Mouse (Mus musculus): ENCODE data around the gene Tanc2. TPM values are rescaled to one million over a fixed set of nuclear protein-coding genes. Genes with fewer than 3 reads are reported as not detected.
A peak's percentile ranks its signal among the peaks of the same experiment; 100 is the strongest.

Gene Tanc2
- 15.2 and 18.8 TPM in 2 replicates for polyA plus RNA-seq (2012; rRNA removed)

DNA sequence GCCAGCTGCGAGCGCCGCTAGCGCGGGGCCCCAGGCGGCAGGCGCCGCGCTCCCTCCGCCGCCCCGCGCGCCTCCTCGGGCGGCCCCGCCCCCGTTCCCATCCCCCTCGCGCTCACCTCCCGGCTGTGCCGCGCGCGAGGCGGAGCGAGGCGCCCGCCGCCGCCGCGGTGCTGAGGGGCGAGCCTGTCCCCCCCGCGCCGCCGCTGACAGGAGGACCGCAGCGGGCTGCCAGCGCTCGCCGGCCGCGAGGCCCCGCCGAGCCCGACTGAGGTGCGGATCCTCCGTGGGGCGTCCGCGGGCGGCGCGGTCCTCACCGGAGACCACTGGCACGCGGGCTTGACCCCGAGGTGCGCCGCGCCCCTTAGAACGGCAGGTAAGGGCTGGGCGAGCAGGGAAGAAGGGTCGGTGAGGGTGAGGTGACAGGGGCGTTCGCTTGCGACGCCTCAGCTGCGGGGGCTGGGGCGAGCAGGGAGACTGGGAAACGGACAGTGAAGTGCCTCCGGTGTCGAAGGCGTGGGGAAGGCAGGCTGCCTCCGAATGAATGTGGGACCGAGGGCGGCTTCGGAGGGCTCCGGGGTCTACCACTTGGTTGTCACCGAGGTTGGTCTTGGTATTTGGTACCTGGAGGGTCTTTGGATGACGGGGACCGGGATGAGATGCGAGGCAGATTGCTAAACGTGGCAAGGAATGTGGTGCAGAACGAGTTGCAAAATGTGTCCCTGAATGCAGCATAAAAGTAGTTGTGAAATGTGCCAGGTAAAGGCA is at the start of gene Tanc2:
TSS of gene Tanc2 (plus strand) at position 110 of the 765 bp plus-strand sequence.
- no peak for DNase-seq (ENCODE audit: low read depth)

GRCm38 (mm10) chr11:105540781-105541180 is 49.0 kb upstream of the Tanc2 start:
- peak; percentile 66 for DNase-seq (ENCODE audit: low read depth)

DNA sequence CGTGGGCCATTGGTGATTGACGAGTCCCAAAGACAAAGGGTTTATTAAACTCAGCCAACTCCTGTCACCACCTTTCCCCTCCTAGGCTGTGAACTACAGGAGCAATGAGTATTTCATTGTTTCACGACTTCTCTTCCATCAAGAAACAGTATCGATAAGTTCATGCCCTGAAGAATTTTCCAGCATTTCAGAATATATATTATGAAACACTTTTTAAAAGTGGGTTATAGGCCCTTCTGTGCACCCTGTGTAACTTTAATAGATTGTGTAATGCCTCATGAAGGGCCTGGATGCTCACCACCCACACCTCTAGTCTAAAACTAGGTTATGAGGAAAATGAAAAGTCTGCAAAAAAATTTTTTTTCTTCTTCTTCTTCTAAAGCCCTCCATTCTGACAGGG is 48.4 kb upstream of the Tanc2 start:
- peak; percentile 64 for DNase-seq (ENCODE audit: low read depth)

DNA sequence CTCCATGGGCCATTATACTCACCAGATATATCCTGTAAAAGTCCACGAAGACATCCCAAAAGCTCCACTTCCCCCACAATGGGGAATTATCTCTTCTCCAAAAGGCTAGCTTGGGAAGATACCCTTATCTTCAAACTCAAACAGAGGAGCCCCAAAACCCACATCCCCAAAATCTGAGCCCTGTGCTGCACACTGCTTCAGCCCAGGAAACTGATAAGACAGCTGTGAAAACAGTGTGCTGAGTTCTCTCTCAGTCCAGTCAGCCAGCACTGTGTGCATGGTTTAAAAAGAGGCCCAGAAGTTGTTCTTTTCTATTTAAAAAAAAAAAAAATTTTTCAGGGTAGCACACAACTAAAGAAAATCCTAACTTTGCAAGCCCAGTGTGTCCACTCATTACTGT is 47.7 kb upstream of the Tanc2 start:
- DNase-seq (ENCODE audit: low read depth) = no peak

- DNase-seq (ENCODE audit: low read depth) = no peak
These were observed 44.0 kb upstream of the Tanc2 start for GRCm38 (mm10) chr11:105545801-105546200.

- no peak for DNase-seq (ENCODE audit: low read depth)
These were observed 43.4 kb upstream of the Tanc2 start for GRCm38 (mm10) chr11:105546393-105546792.

GRCm38 (mm10) chr11:105548383-105548782 is 41.4 kb upstream of the Tanc2 start:
- DNase-seq (ENCODE audit: low read depth) = no peak

GRCm38 (mm10) chr11:105549164-105550121 is 40.3 kb upstream of the Tanc2 start:
- peak; percentile 40 for DNase-seq (ENCODE audit: low read depth)

DNA sequence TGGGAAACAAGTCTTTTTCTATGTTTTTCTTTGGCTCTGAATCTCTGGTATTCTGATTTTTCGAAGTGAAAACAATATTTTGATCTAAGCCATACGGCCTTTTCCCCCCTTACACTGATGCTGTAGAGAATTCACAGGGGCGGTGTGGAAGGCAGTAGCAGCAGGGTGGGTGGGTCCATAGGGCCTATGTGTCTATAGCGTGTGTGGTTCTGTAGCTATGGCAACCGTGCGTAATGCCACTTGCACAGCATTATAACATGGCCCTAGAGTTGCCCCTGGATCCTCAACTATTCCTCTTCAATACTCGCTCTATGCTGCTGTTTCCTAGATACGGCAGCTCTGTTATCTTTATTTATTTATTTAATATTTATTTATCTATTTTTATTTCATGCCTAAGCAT is 32.5 kb upstream of the Tanc2 start:
- DNase-seq (ENCODE audit: low read depth) = no peak

GRCm38 (mm10) chr11:105558091-105558490 is 31.7 kb upstream of the Tanc2 start:
- no peak for DNase-seq (ENCODE audit: low read depth)

DNA sequence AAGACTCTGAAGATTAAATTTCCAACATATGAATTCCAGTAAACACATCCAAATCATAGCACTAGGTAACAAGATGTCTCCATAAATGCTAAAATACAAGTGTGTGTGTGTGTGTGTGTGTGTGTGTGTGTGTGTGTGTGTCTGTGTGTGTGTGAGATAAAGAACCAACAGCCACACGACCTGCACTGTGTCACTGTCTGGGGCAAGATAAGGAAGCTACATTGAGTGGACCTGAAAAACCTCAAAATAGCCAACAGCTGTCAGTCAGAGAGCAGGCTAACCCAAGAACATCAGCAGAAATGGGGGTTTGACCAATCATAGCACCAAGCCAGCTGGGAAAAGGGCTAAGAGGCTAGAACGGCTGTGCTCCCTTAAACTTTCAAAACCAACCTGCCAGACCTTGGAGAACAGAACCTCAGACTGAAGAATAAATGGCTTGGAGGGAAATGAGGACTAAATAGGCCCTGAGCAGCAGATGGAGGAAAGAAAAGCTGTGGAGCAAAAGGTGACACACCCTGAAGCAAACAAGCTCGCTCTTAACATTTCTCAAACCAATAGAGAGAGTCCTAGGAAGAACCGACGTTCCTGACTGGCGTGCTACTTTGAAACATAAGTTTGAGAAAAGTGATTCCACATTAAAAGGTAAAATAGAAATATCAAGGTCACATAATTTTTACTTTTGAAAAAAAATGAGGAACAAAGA is 30.8 kb upstream of the Tanc2 start:
- no peak for DNase-seq (ENCODE audit: low read depth)

GRCm38 (mm10) chr11:105563546-105563945 is 26.2 kb upstream of the Tanc2 start:
- DNase-seq (ENCODE audit: low read depth) = no peak

DNA sequence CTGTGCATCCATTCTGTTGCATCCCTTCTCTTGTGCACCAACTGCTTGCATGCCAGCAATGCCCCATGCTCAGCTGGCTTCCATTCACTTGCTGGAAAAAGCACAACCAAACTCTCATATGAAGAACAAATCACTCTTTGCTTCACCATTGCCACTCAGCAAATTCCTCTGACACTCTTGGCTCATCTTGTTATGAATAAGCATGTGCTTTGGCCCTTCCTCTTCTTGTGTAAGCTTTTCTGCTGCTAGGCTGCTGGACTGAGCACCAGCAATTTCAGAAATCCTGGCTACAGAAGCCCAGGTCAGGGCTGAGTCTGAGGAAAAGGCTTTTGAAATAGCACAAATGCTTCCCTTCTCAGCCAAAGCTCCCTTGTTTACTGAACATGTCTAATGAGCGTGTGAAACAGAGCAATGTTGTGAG is 22.6 kb upstream of the Tanc2 start:
- DNase-seq (ENCODE audit: low read depth) = no peak

GRCm38 (mm10) chr11:105571996-105572395 is 17.8 kb upstream of the Tanc2 start:
- DNase-seq (ENCODE audit: low read depth) = no peak

DNA sequence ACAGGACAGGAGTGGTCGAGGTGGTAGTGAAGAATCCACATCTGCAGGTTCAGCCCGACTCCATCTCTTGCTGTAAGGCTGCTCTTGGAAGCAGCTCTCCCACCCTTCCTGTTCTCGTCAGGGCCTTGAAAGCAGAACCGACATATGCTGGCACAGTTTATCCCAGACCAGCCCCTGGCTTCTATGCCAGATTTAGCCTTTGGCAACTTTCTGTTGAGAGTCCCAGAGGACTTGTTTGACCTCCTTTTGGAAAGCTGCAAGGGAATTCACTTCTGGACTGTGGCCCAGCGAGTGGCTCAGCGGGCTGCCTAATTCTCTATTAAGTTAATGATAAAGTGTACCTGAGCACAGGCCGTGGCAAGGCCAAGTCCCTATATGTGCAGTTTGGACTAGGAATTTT is 15.5 kb upstream of the Tanc2 start:
- DNase-seq (ENCODE audit: low read depth) = no peak

- no peak for DNase-seq (ENCODE audit: low read depth)
These were observed 12.6 kb upstream of the Tanc2 start for GRCm38 (mm10) chr11:105577211-105577610.

- no peak for DNase-seq (ENCODE audit: low read depth)
These were observed 7.8 kb upstream of the Tanc2 start for GRCm38 (mm10) chr11:105582020-105582419.

DNA sequence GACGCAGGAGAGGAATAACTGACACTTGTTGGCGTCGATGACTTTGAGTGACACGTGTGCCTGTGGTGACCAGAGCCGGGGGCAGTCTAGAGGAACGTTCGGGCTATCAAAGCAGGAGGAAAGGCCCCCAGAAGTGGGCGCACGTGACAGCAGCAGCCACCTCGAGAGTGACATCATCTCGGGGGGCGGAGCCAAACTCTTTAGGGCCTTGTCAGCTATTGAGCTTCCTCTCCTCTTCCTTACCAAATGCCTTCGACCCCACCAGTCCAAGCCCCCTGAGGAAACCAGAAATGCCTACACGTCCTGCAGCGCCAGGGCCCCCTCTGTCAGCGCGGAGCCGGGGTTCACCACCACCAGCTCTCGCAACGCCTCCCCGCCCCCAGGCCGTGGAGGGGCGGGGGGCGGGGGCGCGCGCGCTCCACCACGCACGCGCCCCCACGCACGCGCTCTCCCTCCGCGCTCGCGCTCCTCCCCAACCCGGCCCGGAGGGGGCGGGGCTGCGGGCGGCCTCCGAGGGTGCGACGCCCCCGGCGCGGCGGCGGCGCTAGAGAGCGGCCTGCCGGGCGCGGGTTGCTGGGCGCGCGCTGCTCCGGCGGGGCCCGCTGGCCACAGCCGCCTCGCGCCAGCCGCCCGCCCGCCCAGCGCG is 432 bp upstream of the Tanc2 start:
- no peak for DNase-seq (ENCODE audit: low read depth)

- no peak for DNase-seq (ENCODE audit: low read depth)
These were observed 2.1 kb downstream of the Tanc2 start for GRCm38 (mm10) chr11:105591905-105592304.

DNA sequence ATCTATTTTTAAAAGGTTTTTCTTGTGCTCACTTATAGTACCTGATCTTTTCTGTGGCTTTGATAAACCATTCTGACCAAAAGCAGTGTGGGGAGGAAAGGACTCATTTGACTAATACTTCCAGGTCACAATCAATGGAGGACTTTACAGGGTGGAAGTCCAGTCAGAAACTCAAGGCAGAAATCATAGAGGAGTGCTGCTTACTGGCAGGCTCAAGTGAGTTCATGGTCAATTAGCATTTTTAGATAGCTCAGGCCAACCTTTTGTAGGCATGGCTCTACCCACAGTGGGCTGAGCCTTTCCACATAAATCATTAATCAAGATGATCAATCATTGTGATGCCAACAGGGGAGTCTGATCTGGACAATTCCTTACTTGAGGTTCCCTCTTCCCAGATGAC is 12.4 kb downstream of the Tanc2 start:
- no peak for DNase-seq (ENCODE audit: low read depth)

DNA sequence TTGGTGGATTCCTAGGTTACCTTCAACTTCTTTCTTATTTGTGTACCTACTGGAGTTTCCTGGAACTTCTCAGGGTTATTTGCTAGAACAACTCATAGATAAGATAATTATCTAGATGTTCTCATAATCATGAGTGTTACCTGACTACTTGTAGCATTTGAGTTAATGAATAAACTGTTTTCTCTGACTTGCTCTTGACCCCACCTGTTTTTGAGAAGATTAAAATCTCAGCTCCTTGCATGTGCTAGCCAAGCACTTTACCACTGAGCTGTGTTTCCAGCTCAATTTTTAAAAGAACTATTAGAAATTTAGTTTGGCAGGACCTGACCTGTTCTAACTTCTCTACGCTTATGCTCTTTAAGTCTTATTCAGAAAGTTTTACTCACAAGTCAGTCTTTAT is 36.4 kb downstream of the Tanc2 start:
- no peak for DNase-seq (ENCODE audit: low read depth)

DNA sequence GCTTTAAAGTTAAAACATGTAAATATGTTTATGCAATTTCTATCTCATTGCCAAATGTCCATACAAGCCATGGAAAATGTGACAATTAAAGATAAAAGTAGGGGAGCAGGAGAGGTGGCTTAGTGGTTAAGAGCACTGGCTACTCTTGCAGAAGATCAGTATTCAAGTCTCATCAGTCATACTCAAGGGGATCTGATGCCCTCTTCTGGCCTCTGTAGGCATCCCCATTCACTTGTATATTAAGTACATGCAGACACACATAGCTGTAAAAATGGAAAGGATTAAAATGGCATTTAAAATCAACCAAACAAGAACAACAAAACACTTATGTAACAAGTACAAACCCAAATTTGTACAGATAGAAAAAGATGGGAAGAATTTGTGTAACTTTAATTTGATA is 54.2 kb downstream of the Tanc2 start:
- DNase-seq (ENCODE audit: low read depth) = no peak
